Mouse (Mus musculus) cerebellum, postnatal 14 days (tissue): ENCODE results near the gene Gm49416.
"Not testable (repeated sequence)": the region's sequence is repeated elsewhere in the genome, so short reads cannot be mapped to it uniquely, and the experiment has no call there.

Experiments used
- DNase-seq, 2 experiments: peaks; one replicate each; pipeline ENCODE4 v3.0.0; 2021; ENCODE audit warnings: mixed read lengths in 2 of 2

The Gm49416 gene

DNA sequence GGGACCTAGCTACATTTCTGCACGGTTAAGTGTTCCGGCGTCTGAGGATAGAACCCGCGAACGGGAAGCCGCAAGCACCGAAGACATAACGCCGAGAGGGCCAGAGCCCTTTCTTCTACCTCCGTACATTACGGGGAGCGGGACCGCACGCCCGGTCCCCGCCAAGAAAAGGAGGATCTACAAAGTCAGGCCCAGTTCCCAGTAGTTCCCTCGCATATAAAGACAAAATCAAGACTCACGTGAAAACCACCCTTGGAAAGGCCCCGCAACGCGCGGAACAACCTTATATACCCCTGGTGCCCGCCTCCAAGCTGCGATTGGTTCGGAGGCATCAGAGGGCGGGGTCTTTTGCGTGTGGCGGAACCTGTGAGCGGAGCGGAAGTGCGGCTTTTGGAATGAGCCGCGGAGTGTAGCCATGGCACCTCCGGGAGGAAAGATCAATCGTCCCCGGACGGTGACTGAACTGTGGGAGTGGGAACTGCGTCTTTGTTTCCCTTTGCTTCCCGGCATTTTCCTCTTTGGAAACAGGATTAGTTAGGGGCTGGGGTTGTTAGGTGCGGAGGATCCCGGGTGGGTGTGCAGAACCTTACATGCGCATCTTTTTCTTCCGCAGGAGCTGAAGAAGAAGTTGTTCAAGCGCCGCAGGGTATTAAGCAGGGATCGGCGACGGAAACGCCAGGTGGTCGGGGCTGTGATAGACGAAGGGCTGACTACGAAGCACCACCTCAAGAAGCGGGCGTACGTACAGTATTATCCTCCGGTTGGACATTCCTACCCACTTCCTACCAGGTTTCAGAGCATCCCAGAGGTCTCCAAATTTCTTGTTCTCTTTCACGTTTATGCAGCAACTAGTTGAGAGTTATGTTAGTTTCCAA lies at the start of gene Gm49416, which contains the start of gene 1810009A15Rik:
TSS of gene Gm49416 (plus strand) at position 416 of the 875 bp plus-strand sequence.
TSS of gene 1810009A15Rik (plus strand) at position 343 of the 875 bp plus-strand sequence.
- DNase-seq, result peak; percentile 96 to 97

DNA sequence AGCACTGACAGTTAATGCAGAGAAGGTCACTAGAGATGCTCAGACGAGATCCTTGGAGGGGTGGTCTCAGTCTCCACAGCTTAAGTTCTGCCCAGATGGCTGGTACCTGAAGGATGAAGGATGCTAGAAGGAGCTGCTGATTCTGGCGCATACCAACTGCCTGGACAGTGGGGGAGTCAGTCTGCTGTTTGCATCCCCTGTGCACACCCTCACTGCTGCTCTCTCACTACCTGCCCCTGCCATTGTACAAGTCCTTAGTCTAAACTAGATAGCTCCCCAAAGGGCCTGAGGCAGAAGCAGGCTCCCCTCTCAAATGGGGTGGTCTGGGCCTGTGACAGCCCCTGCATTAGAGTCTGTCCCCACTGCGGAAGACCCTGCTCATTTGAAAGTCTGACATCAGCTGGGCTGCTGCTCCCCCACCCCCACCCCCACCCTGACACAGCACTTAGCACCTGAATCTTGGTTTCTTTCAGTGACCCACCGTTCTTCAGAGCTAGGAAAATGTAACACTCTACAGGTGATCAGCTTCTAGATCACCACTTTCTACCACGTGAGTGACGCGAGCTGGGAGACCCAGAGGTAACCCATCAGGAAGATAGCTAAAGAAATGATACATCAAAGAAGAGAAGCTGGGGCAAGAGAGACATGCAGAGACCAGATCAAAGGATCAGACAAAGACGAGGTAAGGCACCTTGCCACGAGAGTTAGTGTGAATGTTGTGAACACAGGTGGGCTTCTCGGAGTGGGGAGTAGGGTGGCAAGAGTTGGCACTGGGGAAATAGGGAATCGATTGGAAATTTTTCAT lies 49.4 kb upstream of the Gm49416 start, which contains the start of gene Gng3:
TSS of gene Gng3 (minus strand) at position 92 of the 805 bp plus-strand sequence.
- peak; percentile 91 to 93 for DNase-seq

- peak; percentile 85 to 87 for DNase-seq
Measured at GRCm38 (mm10) chr19:8839908-8840791, 48.6 kb upstream of the Gm49416 start.

DNA sequence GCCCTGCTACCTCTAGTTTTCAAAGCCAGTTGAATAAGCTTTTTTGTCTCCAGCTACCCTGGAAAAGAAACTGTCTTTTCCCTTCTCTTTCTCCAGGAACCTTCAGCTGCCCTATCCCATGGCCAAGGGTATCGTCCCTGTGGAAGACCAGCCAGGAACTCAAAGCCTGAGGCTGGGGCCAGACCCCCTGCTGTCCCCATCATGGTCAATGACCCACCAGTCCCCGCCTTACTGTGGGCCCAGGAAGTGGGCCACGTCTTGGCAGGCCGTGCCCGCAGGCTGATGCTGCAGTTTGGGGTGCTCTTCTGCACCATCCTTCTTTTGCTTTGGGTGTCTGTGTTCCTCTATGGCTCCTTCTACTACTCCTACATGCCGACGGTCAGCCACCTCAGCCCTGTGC lies 47.7 kb upstream of the Gm49416 start:
- DNase-seq, result peak in 1 of 2 experiments; percentile 61

GRCm38 (mm10) chr19:8842961-8843360 lies 45.8 kb upstream of the Gm49416 start:
- DNase-seq, result no peak

DNA sequence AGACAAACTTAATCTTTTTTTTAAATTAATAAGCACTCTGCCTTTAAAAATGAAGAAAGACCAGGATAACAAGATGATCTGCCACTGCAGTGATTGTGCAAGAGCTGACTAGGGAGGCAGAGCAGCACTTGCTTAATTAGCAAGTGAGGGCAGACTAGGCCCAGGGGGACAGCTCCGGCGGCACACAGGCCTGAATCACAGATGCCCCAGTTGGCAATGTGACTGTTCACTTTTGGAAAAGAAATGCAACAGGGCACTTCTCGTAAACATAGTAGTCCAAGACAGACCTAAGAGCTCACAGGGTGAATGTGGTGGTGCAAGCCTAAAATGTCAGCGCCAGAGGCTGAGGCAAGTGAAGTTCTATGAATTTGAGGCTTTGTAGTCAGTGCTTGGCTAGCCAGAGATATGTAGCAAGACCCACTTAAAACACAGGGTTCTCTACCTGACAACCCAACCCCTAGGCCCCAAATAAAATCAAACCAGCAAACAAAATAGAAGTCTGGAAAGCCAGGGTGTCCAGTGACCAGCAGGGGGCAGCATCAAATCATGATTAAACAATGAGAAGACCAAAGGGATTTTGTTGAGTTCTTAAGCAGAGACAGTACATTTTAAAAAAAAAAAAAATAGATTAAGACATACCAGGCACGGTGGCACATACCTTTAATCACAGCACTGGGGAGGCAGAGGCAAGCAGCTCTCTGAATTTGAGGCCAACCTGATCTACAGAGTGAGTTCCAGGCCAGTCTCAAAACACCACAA lies 44.2 kb upstream of the Gm49416 start:
- DNase-seq, result peak; percentile 85 to 94

- DNase-seq, result no peak
Measured at GRCm38 (mm10) chr19:8848356-8848755, 40.4 kb upstream of the Gm49416 start.

DNA sequence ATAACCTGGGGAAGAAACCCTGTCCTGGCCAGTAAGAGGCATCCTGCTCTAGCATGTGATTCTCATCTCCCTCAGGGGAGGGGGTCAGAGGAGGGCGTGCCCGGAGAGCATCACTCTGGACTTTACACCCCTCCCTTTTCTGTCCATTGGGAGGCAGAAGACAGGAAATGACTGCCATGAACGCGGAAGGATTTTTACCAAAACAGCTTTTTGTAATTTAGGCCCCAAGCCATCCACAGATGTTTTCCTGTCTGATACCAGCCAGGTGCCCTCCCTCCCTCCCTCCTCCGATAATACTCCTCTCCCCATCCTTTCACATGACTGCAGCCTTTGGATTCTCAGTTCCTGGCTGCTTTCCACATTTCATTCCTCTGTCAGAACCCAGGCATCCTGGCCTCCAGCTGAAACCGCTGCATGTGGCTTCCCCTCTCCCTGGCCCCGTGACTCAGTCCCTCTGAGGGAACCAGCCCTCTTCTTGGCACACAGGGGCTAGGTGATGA lies 38.3 kb upstream of the Gm49416 start, which contains the start of gene Lrrn4cl:
TSS of gene Lrrn4cl (plus strand) at position 367 of the 500 bp plus-strand sequence.
- peak in 1 of 2 experiments; percentile 57 for DNase-seq

DNA sequence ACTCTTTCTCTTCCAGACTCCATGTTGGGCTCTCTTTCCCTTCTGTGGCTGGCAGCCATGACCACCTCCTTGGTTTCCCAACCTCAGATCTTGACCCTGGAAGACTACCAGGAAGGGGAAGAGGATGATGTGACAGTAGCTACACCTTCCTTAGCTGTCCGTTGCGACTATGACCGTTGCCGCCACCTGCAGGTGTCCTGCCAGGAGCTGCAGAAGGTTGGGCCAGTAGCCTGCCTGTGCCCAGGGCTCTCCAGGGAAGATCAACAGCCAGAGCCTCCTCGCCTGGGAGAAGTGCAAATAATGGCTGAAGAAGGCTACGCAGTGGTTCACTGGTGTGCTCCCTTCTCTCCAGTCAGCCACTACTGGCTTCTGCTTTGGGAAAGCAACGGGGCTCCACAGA lies 37.1 kb upstream of the Gm49416 start:
- no peak for DNase-seq

DNA sequence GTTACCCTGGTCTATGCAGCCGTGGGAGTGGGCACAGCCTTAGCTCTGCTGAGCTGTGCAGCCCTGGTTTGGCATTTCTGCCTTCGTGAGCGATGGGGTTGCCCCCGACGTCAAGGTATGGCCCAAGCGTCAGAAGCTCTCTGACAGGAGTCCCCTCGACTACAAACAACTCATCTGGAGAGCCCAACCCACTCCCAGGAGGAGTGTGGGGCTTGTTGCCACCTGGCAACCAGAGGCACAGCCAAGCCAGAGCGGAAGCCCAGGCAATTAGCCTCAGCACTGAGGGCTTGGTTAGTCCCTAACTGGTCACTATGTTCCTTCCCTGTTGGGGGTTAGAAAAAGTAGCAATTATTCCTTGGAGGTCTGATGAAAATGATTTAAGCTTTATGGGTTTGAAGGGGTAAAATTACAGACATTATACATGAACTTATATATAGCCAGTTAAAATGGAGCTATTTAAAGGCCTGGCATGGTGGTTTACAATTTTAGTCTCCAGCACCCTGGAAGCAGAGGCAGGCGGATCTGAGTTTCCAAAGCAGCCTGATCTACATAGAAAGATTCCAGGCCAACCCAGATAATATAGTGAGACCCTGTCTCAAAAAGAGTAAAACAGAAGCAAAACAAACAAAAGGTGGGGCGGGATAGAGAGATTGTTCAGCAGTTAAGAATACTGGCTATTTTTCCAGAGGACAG lies 36.3 kb upstream of the Gm49416 start:
- DNase-seq, result no peak

- no peak for DNase-seq
Measured at GRCm38 (mm10) chr19:8853117-8853516, 35.6 kb upstream of the Gm49416 start.

DNA sequence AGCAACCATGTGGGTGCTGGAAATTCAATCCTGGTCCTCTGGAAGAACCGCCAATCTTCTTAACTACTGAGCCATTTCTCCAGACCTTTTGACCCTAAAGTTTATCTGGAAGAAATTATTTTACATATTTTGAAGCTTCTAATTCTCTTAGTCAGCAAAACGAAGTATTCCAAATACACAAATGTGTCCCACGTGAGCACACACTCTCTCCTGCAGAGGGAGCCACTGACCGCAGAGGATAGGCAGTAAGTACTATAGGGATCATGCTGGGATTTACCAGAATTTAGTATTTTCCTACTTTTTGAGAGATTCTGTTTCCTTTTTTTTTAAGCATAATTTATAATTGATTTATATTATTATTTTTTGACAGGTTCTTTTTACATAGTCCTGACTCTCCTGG lies 31.0 kb upstream of the Gm49416 start:
- DNase-seq, result peak in 1 of 2 experiments; percentile 69

GRCm38 (mm10) chr19:8859018-8859417 lies 29.7 kb upstream of the Gm49416 start:
- no peak for DNase-seq

DNA sequence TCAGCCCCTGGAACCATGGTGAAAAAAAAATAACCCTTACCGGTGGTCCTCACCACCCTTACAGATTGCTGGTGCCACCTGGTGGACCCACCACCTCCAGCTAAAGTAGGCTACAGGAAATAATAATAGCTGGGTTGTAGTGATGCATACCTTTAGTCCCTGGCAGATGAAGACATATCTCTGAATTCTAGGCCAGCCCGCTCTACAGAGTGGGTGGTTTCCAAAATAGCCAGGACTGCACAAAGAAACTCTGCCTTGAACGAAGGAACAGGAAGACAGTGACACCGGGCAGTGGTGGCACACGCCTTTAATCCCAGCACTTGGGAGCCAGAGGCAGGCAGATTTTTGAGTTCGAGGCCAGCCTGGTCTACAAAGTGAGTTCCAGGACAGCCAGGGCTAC lies 24.5 kb upstream of the Gm49416 start:
- DNase-seq, result no peak

DNA sequence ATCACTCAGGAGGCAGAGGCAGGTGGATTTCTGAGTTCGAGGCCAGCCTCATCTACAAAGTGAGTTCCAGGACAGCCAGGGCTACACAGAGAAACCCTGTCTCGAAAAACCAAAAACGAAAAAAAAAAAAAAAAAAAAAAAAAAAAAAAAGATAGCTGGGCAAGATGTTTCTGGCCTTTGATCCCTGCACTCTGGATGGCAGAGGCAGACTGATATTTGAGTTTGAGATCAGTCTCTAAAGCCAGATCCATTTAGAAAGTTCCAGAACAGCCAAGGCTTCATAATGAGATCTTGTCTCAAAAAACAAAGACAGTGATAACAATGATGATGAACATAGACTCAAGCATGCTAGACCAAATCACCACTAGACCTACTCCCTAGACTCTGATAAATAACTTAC lies 18.3 kb upstream of the Gm49416 start:
- not testable (repeated sequence) for DNase-seq

GRCm38 (mm10) chr19:8870838-8871237 lies 17.9 kb upstream of the Gm49416 start:
- no peak for DNase-seq

DNA sequence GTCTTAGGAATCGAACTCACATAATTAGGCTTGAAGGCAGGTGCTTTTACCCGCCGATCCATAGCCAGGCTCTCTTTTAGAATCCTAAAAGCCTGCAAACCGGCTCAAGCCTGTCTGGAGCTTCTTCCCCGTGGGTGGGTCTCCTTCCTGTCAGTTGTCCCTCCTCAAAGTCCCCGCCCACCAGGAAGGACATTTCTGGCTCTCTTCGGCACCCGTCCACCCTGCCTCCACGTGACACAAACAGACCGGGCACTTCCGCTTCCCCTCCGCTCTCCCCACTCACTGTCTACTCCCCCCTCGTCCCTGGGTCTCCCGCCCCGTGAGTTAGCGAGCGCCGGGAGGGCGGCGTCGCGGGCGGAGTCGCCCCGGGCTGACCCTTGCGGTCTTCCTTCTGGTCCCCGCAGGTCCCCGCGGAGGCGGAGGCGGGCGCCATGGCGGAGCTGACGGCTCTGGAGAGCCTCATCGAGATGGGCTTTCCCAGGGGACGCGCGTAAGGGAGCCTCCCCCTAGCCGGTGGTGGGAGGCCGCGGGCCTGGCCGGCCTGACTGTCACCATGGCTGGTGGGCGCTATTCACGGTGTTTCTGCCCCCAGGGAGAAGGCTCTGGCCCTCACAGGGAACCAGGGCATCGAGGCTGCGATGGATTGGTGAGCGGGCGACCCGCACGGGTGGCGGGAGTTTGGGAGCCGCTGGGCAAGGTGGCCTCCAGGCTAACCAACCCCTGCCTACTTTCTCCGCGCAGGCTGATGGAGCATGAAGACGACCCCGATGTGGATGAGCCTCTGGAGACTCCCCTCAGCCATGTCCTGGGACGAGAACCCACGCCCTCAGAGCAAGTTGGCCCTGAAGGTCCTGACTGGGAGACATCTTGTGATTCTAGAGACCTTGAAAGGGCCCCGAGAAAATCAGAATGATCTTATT lies 17.2 kb upstream of the Gm49416 start, which contains the start of gene Ubxn1:
TSS of gene Ubxn1 (plus strand) at position 230 of the 920 bp plus-strand sequence.
- DNase-seq, result peak; percentile 95 to 97

- no peak for DNase-seq
Measured at GRCm38 (mm10) chr19:8872266-8872840, 16.4 kb upstream of the Gm49416 start.

DNA sequence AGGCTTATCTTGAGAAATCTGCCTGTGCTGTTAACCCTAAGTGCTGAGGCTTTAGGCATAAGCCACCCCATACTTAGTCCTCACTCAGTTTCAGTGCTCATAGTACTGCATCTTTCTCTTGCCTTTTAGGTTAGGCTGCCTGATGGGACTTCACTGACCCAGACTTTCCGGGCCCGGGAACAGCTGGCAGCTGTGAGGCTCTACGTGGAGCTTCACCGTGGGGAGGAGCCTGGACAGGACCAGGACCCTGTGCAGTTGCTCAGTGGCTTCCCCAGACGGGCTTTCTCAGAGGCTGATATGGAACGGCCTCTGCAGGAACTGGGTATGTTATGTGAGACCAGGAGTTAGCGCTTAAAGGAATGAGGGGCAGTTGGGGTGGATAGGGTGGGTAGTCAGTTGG lies 13.7 kb upstream of the Gm49416 start:
- no peak for DNase-seq
